Mouse (Mus musculus) kidney, embryonic 16.5 days (tissue): ENCODE measurements around the gene Wdr35. TPM values are rescaled to one million over a fixed set of nuclear protein-coding genes. Genes with fewer than 3 reads are reported as not detected.

Experiments used
- ATAC-seq: fragments of 200-750 bp; cut with Nextera tagmentation; 2 replicates; pipeline ENCODE4 v1.8.0; 2017; ENCODE audit warnings: moderate TSS enrichment; ENCODE audit not compliant: low FRiP score, low TSS enrichment
- H3K27ac ChIP-seq: fragments of 300-500 bp; sonication (generic); 2 replicates; pipeline ENCODE4 v1.5.1; 2014; ENCODE audit warnings: low read length
- H3K27me3 ChIP-seq: fragments of 300-500 bp; sonication (generic); 2 replicates; pipeline ENCODE4 v1.6.1; 2014; ENCODE audit warnings: low read length, control low read depth, mixed read lengths; ENCODE audit not compliant: insufficient read depth
- H3K36me3 ChIP-seq: fragments of 300-500 bp; sonication (generic); 2 replicates; pipeline ENCODE4 v1.6.1; 2014; ENCODE audit warnings: low read length, control low read depth, mixed read lengths; ENCODE audit not compliant: insufficient read depth
- H3K4me1 ChIP-seq: fragments of 300-500 bp; sonication (generic); 2 replicates; pipeline ENCODE4 v1.6.1; 2014; ENCODE audit warnings: low read length, control low read depth, mixed read lengths; ENCODE audit not compliant: insufficient read depth
- H3K4me2 ChIP-seq: fragments of 300-500 bp; sonication (generic); replicated peaks from 2 replicates; pipeline ENCODE4 v1.6.1; 2014; ENCODE audit warnings: low read depth, low read length
- H3K4me3 ChIP-seq: fragments of 300-500 bp; sonication (generic); 2 replicates; pipeline ENCODE4 v1.5.1; 2014; ENCODE audit warnings: mild to moderate bottlenecking, low read length
- H3K9ac ChIP-seq: fragments of 300-500 bp; sonication (generic); replicated peaks from 2 replicates; pipeline ENCODE4 v1.6.1; 2014; ENCODE audit warnings: low read length
- H3K9me3 ChIP-seq: fragments of 300-500 bp; sonication (generic); 2 replicates; pipeline ENCODE4 v1.6.1; 2016; ENCODE audit warnings: low read length, control low read depth
- WGBS: fragments of 180-500 bp; shearing (Covaris S2); extraction: QIAGEN DNeasy Blood & Tissue Kit; methylation state at CpG from one replicate; pipeline ENCODE4 v1.1.7; 2014; 5-methylcytosine and 5-hydroxymethylcytosine counted together
- polyA plus RNA-seq: library from polyadenylated mRNA; unstranded; fragments of >200 nt; fragmentation: Nextera tagmentation; extraction: Ambion mirVana; gene quantifications from 2 replicates; pipeline ENCODE4 v1.2.1, GENCODE M21; 2015

Gene Wdr35
- polyA plus RNA-seq, 1 experiment from 2014 or later: 21.0 TPM

GRCm38 (mm10) chr12:8941699-8942392 is 31.8 kb upstream of the Wdr35 start:
- Histone ChIP-seq H3K36me3 (peaks cover 27% of the 10 kb centered on the region), H3K4me2 (no peak overlapping the region), H3K27me3 (no peaks in the 10 kb centered on the region), H3K4me3 (no peak overlapping the region), H3K27ac (no peak overlapping the region), H3K9ac (no peak overlapping the region), H3K9me3 (no peaks in the 10 kb centered on the region), H3K4me1 (0 out of 2 replicates have a peak, but pooled peaks cover under 1% of the 10 kb centered on the region)
- ATAC-seq: no peak
- 66% methylated on average over 4 of the region's 4 CpGs for WGBS

GRCm38 (mm10) chr12:8947163-8947562 is 26.5 kb upstream of the Wdr35 start:
- no peaks in the 10 kb centered on the region for H3K36me3 ChIP-seq
- 42% methylated on average over 9 of the region's 9 CpGs for WGBS
- H3K27me3 ChIP-seq: peaks cover 10% of the 10 kb centered on the region
- peak overlapping the region; percentile 97 for H3K4me2 ChIP-seq
- H3K9me3 ChIP-seq: no peaks in the 10 kb centered on the region
- H3K9ac ChIP-seq: peak overlapping the region; percentile 15; the same call in 1 of the 2 replicates
- peaks cover 13% of the 10 kb centered on the region for H3K4me1 ChIP-seq
- H3K4me3 ChIP-seq: peak overlapping the region; percentile 53
- no peak for ATAC-seq
- no peak overlapping the region for H3K27ac ChIP-seq

- Histone ChIP-seq H3K4me3 (peak within 1 kb of the TSS; percentile 53), H3K9ac (peak within 1 kb of the TSS; percentile 66), H3K27me3 (peaks cover 10% of the 10 kb centered on the region), H3K4me1 (peaks cover 13% of the 10 kb centered on the region), H3K4me2 (peak within 1 kb of the TSS; percentile 97), H3K36me3 (no peaks in the 10 kb centered on the region), H3K27ac (no peak within 1 kb of the TSS), H3K9me3 (no peaks in the 10 kb centered on the region)
- peak; percentile 91 for ATAC-seq
- WGBS: under 1% methylated on average over 42 of the region's 42 CpGs
These were observed 25.8 kb upstream of the Wdr35 start, which contains the start of gene Matn3 for GRCm38 (mm10) chr12:8947714-8948464. Gene Matn3, plus strand, starts transcription at chr12:8947929.

DNA sequence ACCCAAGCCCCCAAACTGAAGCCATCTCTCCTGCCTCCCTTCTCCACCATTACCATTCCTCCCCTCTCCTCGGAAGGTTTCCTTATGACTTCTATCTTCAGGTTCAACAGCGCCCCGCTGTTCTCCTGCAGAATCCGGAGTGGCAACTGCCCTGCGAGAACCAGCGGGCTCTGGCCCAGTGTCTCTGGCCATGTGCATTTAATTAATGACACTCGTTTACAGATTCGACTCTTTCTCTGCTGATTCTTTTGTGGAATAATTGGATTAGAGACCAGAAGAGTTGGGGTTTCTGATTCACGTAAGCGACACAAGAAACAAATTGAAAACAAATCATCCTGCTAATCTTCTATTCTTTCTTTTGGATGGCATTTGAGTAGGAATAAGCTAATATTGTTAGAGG is 20.6 kb upstream of the Wdr35 start:
- H3K27ac ChIP-seq: no peak overlapping the region
- H3K27me3 ChIP-seq: peaks cover 10% of the 10 kb centered on the region
- no peak for ATAC-seq
- no peak overlapping the region for H3K4me2 ChIP-seq
- H3K4me1 ChIP-seq: peaks cover 3% of the 10 kb centered on the region; the same call in 1 of the 2 replicates
- H3K9me3 ChIP-seq: no peaks in the 10 kb centered on the region
- WGBS: 83% methylated on average over 10 of the region's 10 CpGs
- no peak overlapping the region for H3K4me3 ChIP-seq
- no peaks in the 10 kb centered on the region for H3K36me3 ChIP-seq
- H3K9ac ChIP-seq: no peak overlapping the region

DNA sequence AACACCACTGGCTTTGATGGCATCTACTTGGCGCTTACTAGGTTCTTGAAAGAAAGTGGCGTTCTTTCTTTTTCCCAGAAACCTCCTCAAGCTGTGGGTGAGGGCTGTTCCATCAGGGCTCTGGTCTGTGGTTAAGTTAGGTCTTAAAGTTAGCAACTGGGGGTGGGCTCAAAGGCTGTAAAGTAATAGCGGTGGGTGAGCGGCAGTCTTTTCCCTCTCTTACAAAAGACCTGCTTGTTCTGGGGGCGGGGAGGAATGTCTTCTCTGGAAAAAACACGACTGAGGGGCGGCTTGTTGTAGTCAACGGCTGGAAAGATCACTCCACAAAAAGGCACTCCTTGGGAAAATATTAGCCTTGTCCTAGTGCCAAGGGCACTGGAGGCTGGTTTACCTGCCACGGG is 19.5 kb upstream of the Wdr35 start:
- Histone ChIP-seq H3K9ac (no peak overlapping the region), H3K4me1 (no peaks in the 10 kb centered on the region), H3K4me2 (no peak overlapping the region), H3K9me3 (no peaks in the 10 kb centered on the region), H3K27ac (no peak overlapping the region), H3K36me3 (no peaks in the 10 kb centered on the region), H3K4me3 (no peak overlapping the region), H3K27me3 (peaks cover 3% of the 10 kb centered on the region; the same call in 1 of the 2 replicates)
- ATAC-seq: no peak
- WGBS: 39% methylated on average over 9 of the region's 9 CpGs

GRCm38 (mm10) chr12:8961607-8962316 is 11.9 kb upstream of the Wdr35 start:
- Histone ChIP-seq H3K27me3 (no peaks in the 10 kb centered on the region), H3K9ac (no peak overlapping the region), H3K36me3 (no peaks in the 10 kb centered on the region), H3K9me3 (no peaks in the 10 kb centered on the region), H3K27ac (no peak overlapping the region), H3K4me3 (no peak overlapping the region), H3K4me1 (peaks cover 8% of the 10 kb centered on the region), H3K4me2 (no peak overlapping the region)
- peak; percentile 63; the same call in 1 of the 2 replicates for ATAC-seq
- WGBS: 37% methylated on average over 9 of the region's 9 CpGs

DNA sequence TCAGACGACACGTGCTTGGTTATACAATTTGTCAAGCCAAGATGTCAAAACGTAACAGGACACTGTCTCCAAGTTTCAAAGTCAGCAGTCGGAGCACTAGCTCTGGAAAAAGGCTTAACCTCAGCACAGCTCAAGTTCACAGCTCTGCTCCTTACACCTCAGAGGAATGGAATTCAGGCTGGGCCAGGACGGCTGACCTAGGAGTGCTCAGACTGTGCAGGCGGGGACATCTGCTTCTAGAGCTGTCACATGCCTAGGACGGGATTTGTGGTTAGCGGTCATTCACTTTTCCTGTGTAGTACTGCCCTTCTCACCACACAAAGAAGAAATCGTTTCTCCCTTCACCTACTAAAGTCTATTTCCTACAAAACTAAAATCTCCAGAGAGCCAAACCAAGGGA is 3.9 kb upstream of the Wdr35 start:
- no peak overlapping the region for H3K27ac ChIP-seq
- no peak overlapping the region for H3K9ac ChIP-seq
- H3K36me3 ChIP-seq: no peaks in the 10 kb centered on the region
- peak; percentile 91 for ATAC-seq
- no peaks in the 10 kb centered on the region for H3K9me3 ChIP-seq
- peaks cover 12% of the 10 kb centered on the region; the same call in 1 of the 2 replicates for H3K4me1 ChIP-seq
- no peak overlapping the region for H3K4me2 ChIP-seq
- H3K27me3 ChIP-seq: no peaks in the 10 kb centered on the region
- WGBS: 7% methylated on average over 9 of the region's 9 CpGs
- H3K4me3 ChIP-seq: no peak overlapping the region

DNA sequence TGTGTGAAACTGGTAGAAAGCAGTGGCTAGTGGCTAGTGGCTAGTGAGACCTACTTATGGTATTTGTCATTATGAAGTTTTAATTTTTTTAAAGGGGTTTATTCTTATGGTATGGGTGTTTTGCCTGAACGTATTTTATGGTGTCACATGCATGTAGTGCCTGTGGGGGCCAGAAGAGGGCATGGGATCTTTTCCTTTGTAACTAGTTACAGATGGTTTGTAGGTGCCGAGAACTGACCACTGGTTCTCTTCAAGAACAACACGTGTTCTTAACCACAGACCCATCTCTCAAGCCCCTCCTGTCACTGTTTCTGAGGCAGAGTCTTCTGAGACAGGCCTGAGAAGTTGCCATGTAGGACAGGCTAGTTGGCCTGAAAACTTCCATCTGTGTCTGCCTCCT is 1.4 kb downstream of the Wdr35 start:
- H3K9ac ChIP-seq: no peak overlapping the region
- H3K36me3 ChIP-seq: peaks cover 8% of the 10 kb centered on the region; the same call in 1 of the 2 replicates
- no peaks in the 10 kb centered on the region for H3K27me3 ChIP-seq
- no peak for ATAC-seq
- peaks cover 5% of the 10 kb centered on the region; the same call in 1 of the 2 replicates for H3K4me1 ChIP-seq
- WGBS: 100% methylated on average over 3 of the region's 3 CpGs
- H3K4me3 ChIP-seq: no peak overlapping the region
- 0 out of 2 replicates have a peak, but pooled peaks cover 2% of the 10 kb centered on the region for H3K9me3 ChIP-seq
- no peak overlapping the region for H3K4me2 ChIP-seq
- H3K27ac ChIP-seq: no peak overlapping the region

DNA sequence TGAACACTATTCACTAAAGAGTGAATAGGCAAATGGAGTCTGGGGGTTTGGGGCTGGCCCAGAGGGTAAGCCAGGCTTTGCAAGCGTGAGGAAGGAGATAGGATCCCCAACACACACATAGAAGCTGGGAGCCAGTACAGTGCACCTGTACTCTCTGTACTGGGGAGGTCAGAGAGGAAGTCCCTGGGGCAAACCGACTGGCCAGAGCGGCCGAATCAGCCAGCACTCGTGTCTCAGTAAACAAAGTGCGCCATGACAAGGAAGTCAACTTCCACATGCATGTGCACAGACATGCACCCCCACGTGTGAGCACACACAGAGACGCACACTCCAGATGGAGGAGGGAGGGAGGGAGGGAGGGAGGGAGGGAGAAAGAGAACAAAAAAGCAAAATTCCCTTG is 19.5 kb downstream of the Wdr35 start:
- H3K36me3 ChIP-seq: no peaks in the 10 kb centered on the region
- no peak overlapping the region for H3K4me2 ChIP-seq
- H3K9ac ChIP-seq: no peak overlapping the region
- no peak overlapping the region for H3K27ac ChIP-seq
- no peaks in the 10 kb centered on the region for H3K27me3 ChIP-seq
- no peak for ATAC-seq
- no peak overlapping the region for H3K4me3 ChIP-seq
- 81% methylated on average over 8 of the region's 8 CpGs for WGBS
- H3K4me1 ChIP-seq: no peaks in the 10 kb centered on the region
- no peaks in the 10 kb centered on the region for H3K9me3 ChIP-seq
